Mouse (Mus musculus): ENCODE data around the gene Chchd6. TPM values are rescaled to one million over a fixed set of nuclear protein-coding genes. Genes with fewer than 3 reads are reported as not detected.

The Chchd6 gene
- polyA plus RNA-seq, 1 experiment from 2014 or later = 191 TPM

GRCm38 (mm10) chr6:89351441-89352137 lies 243.9 kb downstream of the Chchd6 start:
- Histone ChIP-seq H3K9ac (ENCODE audit: low read depth, low read length) (no peak overlapping the region), H3K36me3 (ENCODE audit: control insufficient read depth, insufficient read depth, low read length) (peaks cover 36% of the 10 kb centered on the region), H3K4me2 (ENCODE audit: low read length) (no peak overlapping the region), H3K27me3 (ENCODE audit: control insufficient read depth, insufficient read depth, low read depth, low read length) (no peaks in the 10 kb centered on the region), H3K9me3 (replicated peaks; ENCODE audit: control insufficient read depth, low read length, poor library complexity, severe bottlenecking) (no peaks in the 10 kb centered on the region), H3K27ac (ENCODE audit: low read length) (peak overlapping the region; percentile 52; the same call in 1 of the 2 replicates), H3K4me1 (ENCODE audit: control insufficient read depth, insufficient read depth, low read length) (peaks cover 65% of the 10 kb centered on the region), H3K4me3 (ENCODE audit: low read depth, low read length) (no peak overlapping the region)
- WGBS = 18% methylated on average over 5 of the region's 5 CpGs
- peak; percentile 50 for ATAC-seq

GRCm38 (mm10) chr6:89350520-89350919 lies 244.9 kb downstream of the Chchd6 start:
- Histone ChIP-seq H3K36me3 (ENCODE audit: control insufficient read depth, insufficient read depth, low read length) (peaks cover 31% of the 10 kb centered on the region), H3K9ac (ENCODE audit: low read depth, low read length) (no peak overlapping the region), H3K27me3 (ENCODE audit: control insufficient read depth, insufficient read depth, low read depth, low read length) (no peaks in the 10 kb centered on the region), H3K4me3 (ENCODE audit: low read depth, low read length) (no peak overlapping the region), H3K9me3 (replicated peaks; ENCODE audit: control insufficient read depth, low read length, poor library complexity, severe bottlenecking) (no peaks in the 10 kb centered on the region), H3K4me1 (ENCODE audit: control insufficient read depth, insufficient read depth, low read length) (peaks cover 56% of the 10 kb centered on the region), H3K4me2 (ENCODE audit: low read length) (no peak overlapping the region), H3K27ac (ENCODE audit: low read length) (no peak overlapping the region)
- ATAC-seq = no peak
- 97% methylated on average over 2 of the region's 2 CpGs for WGBS

- Histone ChIP-seq H3K9me3 (replicated peaks; ENCODE audit: control insufficient read depth, low read length, poor library complexity, severe bottlenecking) (no peaks in the 10 kb centered on the region), H3K27me3 (ENCODE audit: control insufficient read depth, insufficient read depth, low read depth, low read length) (no peaks in the 10 kb centered on the region), H3K9ac (ENCODE audit: low read depth, low read length) (no peak overlapping the region), H3K4me3 (ENCODE audit: low read depth, low read length) (no peak overlapping the region), H3K4me2 (ENCODE audit: low read length) (no peak overlapping the region), H3K27ac (ENCODE audit: low read length) (no peak overlapping the region), H3K36me3 (ENCODE audit: control insufficient read depth, insufficient read depth, low read length) (peaks cover 27% of the 10 kb centered on the region), H3K4me1 (ENCODE audit: control insufficient read depth, insufficient read depth, low read length) (peaks cover 56% of the 10 kb centered on the region)
- WGBS = 37% methylated on average over 1 of the region's 1 CpGs
- no peak for ATAC-seq
Measured at GRCm38 (mm10) chr6:89350037-89350515, 245.4 kb downstream of the Chchd6 start.

- Histone ChIP-seq H3K9me3 (replicated peaks; ENCODE audit: control insufficient read depth, low read length, poor library complexity, severe bottlenecking) (no peaks in the 10 kb centered on the region), H3K36me3 (ENCODE audit: control insufficient read depth, insufficient read depth, low read length) (peaks cover 19% of the 10 kb centered on the region)
Measured at GRCm38 (mm10) chr6:89348363-89348762, 247.1 kb downstream of the Chchd6 start.

GRCm38 (mm10) chr6:89347792-89348191 lies 247.7 kb downstream of the Chchd6 start:
- H3K4me2 ChIP-seq (ENCODE audit: low read length) = no peak overlapping the region
- WGBS = 67% methylated on average over 1 of the region's 1 CpGs
- H3K27ac ChIP-seq (ENCODE audit: low read length) = no peak overlapping the region
- no peaks in the 10 kb centered on the region for H3K9me3 ChIP-seq (replicated peaks; ENCODE audit: control insufficient read depth, low read length, poor library complexity, severe bottlenecking)
- no peaks in the 10 kb centered on the region for H3K27me3 ChIP-seq (ENCODE audit: control insufficient read depth, insufficient read depth, low read depth, low read length)
- H3K9ac ChIP-seq (ENCODE audit: low read depth, low read length) = no peak overlapping the region
- no peak for ATAC-seq
- H3K4me3 ChIP-seq (ENCODE audit: low read depth, low read length) = no peak overlapping the region
- peaks cover 25% of the 10 kb centered on the region for H3K36me3 ChIP-seq (ENCODE audit: control insufficient read depth, insufficient read depth, low read length)
- H3K4me1 ChIP-seq (ENCODE audit: control insufficient read depth, insufficient read depth, low read length) = peaks cover 38% of the 10 kb centered on the region

More at GRCm38 (mm10) chr6:89348363-89348762, 247.1 kb downstream of the Chchd6 start:
- WGBS = 80% methylated on average over 9 of the region's 9 CpGs
- peaks cover 44% of the 10 kb centered on the region for H3K4me1 ChIP-seq (ENCODE audit: control insufficient read depth, insufficient read depth, low read length)
- H3K9ac ChIP-seq (ENCODE audit: low read depth, low read length) = no peak overlapping the region
- H3K4me2 ChIP-seq (ENCODE audit: low read length) = no peak overlapping the region
- no peak overlapping the region for H3K27ac ChIP-seq (ENCODE audit: low read length)
- no peak overlapping the region for H3K4me3 ChIP-seq (ENCODE audit: low read depth, low read length)
- no peak for ATAC-seq
- no peaks in the 10 kb centered on the region for H3K27me3 ChIP-seq (ENCODE audit: control insufficient read depth, insufficient read depth, low read depth, low read length)

GRCm38 (mm10) chr6:89345855-89346254 lies 249.6 kb downstream of the Chchd6 start:
- ATAC-seq = no peak
- Histone ChIP-seq H3K4me2 (ENCODE audit: low read length) (no peak overlapping the region), H3K36me3 (ENCODE audit: control insufficient read depth, insufficient read depth, low read length) (peaks cover 43% of the 10 kb centered on the region), H3K9me3 (replicated peaks; ENCODE audit: control insufficient read depth, low read length, poor library complexity, severe bottlenecking) (no peaks in the 10 kb centered on the region), H3K27ac (ENCODE audit: low read length) (no peak overlapping the region), H3K4me3 (ENCODE audit: low read depth, low read length) (no peak overlapping the region), H3K4me1 (ENCODE audit: control insufficient read depth, insufficient read depth, low read length) (peaks cover 19% of the 10 kb centered on the region), H3K27me3 (ENCODE audit: control insufficient read depth, insufficient read depth, low read depth, low read length) (no peaks in the 10 kb centered on the region), H3K9ac (ENCODE audit: low read depth, low read length) (0 out of 2 replicates have a peak overlapping the region, but pooled peaks have one; percentile 2)
- 89% methylated on average over 1 of the region's 1 CpGs for WGBS

DNA sequence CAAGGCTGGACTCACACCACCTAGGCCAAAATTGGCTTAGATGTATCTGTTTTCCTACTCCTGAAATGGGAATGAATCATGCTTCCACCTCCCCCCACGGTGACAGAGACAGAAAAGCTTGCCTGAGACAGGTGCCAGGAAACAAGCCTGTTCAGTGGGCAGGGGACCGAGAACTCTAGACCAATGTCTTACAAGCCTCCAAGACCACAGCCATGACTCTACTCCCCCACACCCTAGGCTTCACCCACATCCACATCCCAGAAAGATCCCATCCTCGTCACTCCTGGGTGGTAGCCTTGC lies 250.0 kb downstream of the Chchd6 start:
- no peaks in the 10 kb centered on the region for H3K9me3 ChIP-seq (replicated peaks; ENCODE audit: control insufficient read depth, low read length, poor library complexity, severe bottlenecking)
- ATAC-seq = no peak
- WGBS = 65% methylated on average over 3 of the region's 3 CpGs
- H3K4me3 ChIP-seq (ENCODE audit: low read depth, low read length) = no peak overlapping the region
- H3K4me1 ChIP-seq (ENCODE audit: control insufficient read depth, insufficient read depth, low read length) = peaks cover 15% of the 10 kb centered on the region
- peak overlapping the region; percentile 28; the same call in 1 of the 2 replicates for H3K27ac ChIP-seq (ENCODE audit: low read length)
- H3K9ac ChIP-seq (ENCODE audit: low read depth, low read length) = 0 out of 2 replicates have a peak overlapping the region, but pooled peaks have one; percentile 2
- no peak overlapping the region for H3K4me2 ChIP-seq (ENCODE audit: low read length)
- peaks cover 47% of the 10 kb centered on the region for H3K36me3 ChIP-seq (ENCODE audit: control insufficient read depth, insufficient read depth, low read length)
- H3K27me3 ChIP-seq (ENCODE audit: control insufficient read depth, insufficient read depth, low read depth, low read length) = no peaks in the 10 kb centered on the region

GRCm38 (mm10) chr6:89344613-89345485 lies 250.6 kb downstream of the Chchd6 start:
- Histone ChIP-seq H3K27me3 (ENCODE audit: control insufficient read depth, insufficient read depth, low read depth, low read length) (no peaks in the 10 kb centered on the region), H3K4me2 (ENCODE audit: low read length) (no peak overlapping the region), H3K4me3 (ENCODE audit: low read depth, low read length) (no peak overlapping the region), H3K36me3 (ENCODE audit: control insufficient read depth, insufficient read depth, low read length) (peaks cover 45% of the 10 kb centered on the region), H3K4me1 (ENCODE audit: control insufficient read depth, insufficient read depth, low read length) (peaks cover 10% of the 10 kb centered on the region; the same call in 1 of the 2 replicates), H3K9ac (ENCODE audit: low read depth, low read length) (0 out of 2 replicates have a peak overlapping the region, but pooled peaks have one; percentile 2), H3K27ac (ENCODE audit: low read length) (peak overlapping the region; percentile 28; the same call in 1 of the 2 replicates), H3K9me3 (replicated peaks; ENCODE audit: control insufficient read depth, low read length, poor library complexity, severe bottlenecking) (no peaks in the 10 kb centered on the region)
- ATAC-seq = peak; percentile 12; the same call in 1 of the 2 replicates
- WGBS = 34% methylated on average over 10 of the region's 10 CpGs

Data from midbrain, embryonic 16.5 days (tissue).